Mouse (Mus musculus) ES-Bruce4 (cell line): ENCODE measurements around the gene Dcdc2c.

Experiments used
- CTCF ChIP-seq: IDR thresholded peaks from one replicate; pipeline ENCODE4 v1.8.1; 2011; ENCODE audit warnings: low read depth, low read length
- EP300 ChIP-seq: IDR thresholded peaks from 2 replicates; pipeline ENCODE4 v1.6.1; 2011; ENCODE audit warnings: low read depth, low read length; ENCODE audit not compliant: insufficient read depth
- POLR2A ChIP-seq: IDR thresholded peaks from one replicate; pipeline ENCODE4 v1.8.1; 2011; ENCODE audit warnings: low read length; ENCODE audit not compliant: insufficient read depth

GRCm38 (mm10) chr12:28482483-28483160, 69.6 kb downstream of the Dcdc2c start:
- TF ChIP-seq EP300, result no peak
- TF ChIP-seq CTCF, result no peak
- no peak for TF ChIP-seq POLR2A
